In the genomic region with DNA sequence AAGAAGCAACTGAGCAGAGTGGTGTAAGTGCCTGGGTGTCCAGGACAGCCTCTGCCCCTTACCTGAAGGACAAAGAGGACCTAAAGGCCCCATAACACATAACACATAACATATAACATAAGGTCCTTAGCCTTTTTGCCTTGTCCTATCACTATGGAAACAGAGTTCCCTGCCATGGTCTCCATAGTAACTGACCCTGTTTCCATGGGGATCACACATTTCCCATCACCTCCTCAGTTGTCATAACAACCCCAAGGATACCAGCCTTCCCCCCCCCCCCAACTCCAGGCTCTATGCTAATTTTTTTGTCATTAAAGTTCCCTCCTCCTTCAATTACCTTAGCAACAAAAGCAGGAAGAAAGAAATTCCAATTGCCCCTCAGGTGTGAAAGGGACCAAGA, we compare ENCODE assay signal across 15 mouse cellular contexts. TPM values are rescaled to one million over a fixed set of nuclear protein-coding genes. Genes with fewer than 3 reads are reported as not detected.
A peak's percentile ranks its signal among the peaks of the same experiment; 100 is the strongest.
DNase-seq lines count a peak whose midpoint lies in the region; ATAC-seq and TF ChIP-seq lines count a peak whose summit lies in the region.
"Had no signal": no experiment of that assay in that cellular context is flagged by ENCODE, and none has a peak within 500 bp of the region (broad histone marks: within the 10 kb centered on the region; RNA-seq: fewer than 3 reads in every experiment).

No protein-coding gene starts in this region.

- peaks cover 52% of the 10 kb centered on the region for H3K4me1 ChIP-seq in midbrain, embryonic 10.5 days
- H3K4me1 ChIP-seq in midbrain, embryonic 11.5 days (ENCODE audit: control insufficient read depth, insufficient read depth, low read length), result peaks cover 24% of the 10 kb centered on the region
- peaks cover 50% of the 10 kb centered on the region for H3K4me1 ChIP-seq in forebrain, embryonic 15.5 days
- H3K4me1 ChIP-seq in hindbrain, postnatal 0 days (ENCODE audit: insufficient read depth, low read length), result peaks cover 17% of the 10 kb centered on the region
- peaks cover 30% of the 10 kb centered on the region for H3K4me1 ChIP-seq in olfactory bulb, adult 2 months (ENCODE audit: control insufficient read depth, insufficient read depth, low read length)

- H3K27ac ChIP-seq in midbrain, embryonic 10.5 days (replicated peaks), result peak overlapping the region; percentile 73
- no peak overlapping the region for H3K27ac ChIP-seq in midbrain, embryonic 11.5 days (ENCODE audit: low read depth, low read length)
- H3K27ac ChIP-seq in forebrain, embryonic 15.5 days (replicated peaks), result peak overlapping the region; percentile 69
- H3K27ac ChIP-seq in hindbrain, postnatal 0 days, result peak overlapping the region; percentile 58; the same call in 1 of the 2 replicates
- peak overlapping the region; percentile 34; the same call in 1 of the 2 replicates for H3K27ac ChIP-seq in olfactory bulb, adult 2 months (ENCODE audit: insufficient read depth, low read depth, low read length)
- H3K27ac ChIP-seq: gastrocnemius, adult 2 months; heart, adult 2 months had no signal

- no peak for DNase-seq in midbrain, embryonic 10.5 days (ENCODE audit: low spot score)
- DNase-seq in midbrain, embryonic 11.5 days (ENCODE audit: low spot score, missing footprints), result no peak
- peak; percentile 63 for DNase-seq in hindbrain, postnatal 0 days (ENCODE audit: low spot score)
- DNase-seq in ovary, postnatal 36 days (ENCODE audit: low spot score), result no peak
- no peak for DNase-seq in thymus, postnatal 10 days (ENCODE audit: low spot score in 2 of 2)
- DNase-seq: cerebellum, adult 8-10 months; gastrocnemius, adult 2 months; heart, adult 2 months; kidney, postnatal 10 days; liver, postnatal 0 days; lung, postnatal 4 days; right cerebral cortex, adult 18-20 months had no signal

- no peak overlapping the region for H3K9ac ChIP-seq in midbrain, embryonic 11.5 days (ENCODE audit: low read length)
- no peak overlapping the region for H3K9ac ChIP-seq in forebrain, embryonic 15.5 days (replicated peaks)
- no peak overlapping the region for H3K9ac ChIP-seq in hindbrain, postnatal 0 days (replicated peaks; ENCODE audit: low read length)
- H3K9ac ChIP-seq: liver, postnatal 0 days had no signal

- no peaks in the 10 kb centered on the region for H3K9me3 ChIP-seq in midbrain, embryonic 10.5 days (replicated peaks)
- no peaks in the 10 kb centered on the region for H3K9me3 ChIP-seq in midbrain, embryonic 11.5 days (ENCODE audit: control insufficient read depth, low read length)
- H3K9me3 ChIP-seq in forebrain, embryonic 15.5 days, result no peaks in the 10 kb centered on the region
- H3K9me3 ChIP-seq in hindbrain, postnatal 0 days (ENCODE audit: low read length), result no peaks in the 10 kb centered on the region

- no peak overlapping the region for H3K4me2 ChIP-seq in midbrain, embryonic 11.5 days
- H3K4me2 ChIP-seq in forebrain, embryonic 15.5 days (replicated peaks), result no peak overlapping the region
- no peak overlapping the region for H3K4me2 ChIP-seq in hindbrain, postnatal 0 days (ENCODE audit: low read depth, low read length)

- TF ChIP-seq CTCF in hindbrain, postnatal 0 days (IDR thresholded peaks at IDR 0.05; ENCODE audit: low read depth), result no peak
- no peak for TF ChIP-seq CTCF in olfactory bulb, adult 2 months (IDR thresholded peaks at IDR 0.05; ENCODE audit: insufficient read depth, low read depth, low read length)

- H3K36me3 ChIP-seq in midbrain, embryonic 10.5 days, result no peaks in the 10 kb centered on the region
- no peaks in the 10 kb centered on the region for H3K36me3 ChIP-seq in midbrain, embryonic 11.5 days (ENCODE audit: control insufficient read depth, insufficient read depth, low read length)
- H3K36me3 ChIP-seq in forebrain, embryonic 15.5 days, result no peaks in the 10 kb centered on the region
- H3K36me3 ChIP-seq in hindbrain, postnatal 0 days (ENCODE audit: insufficient read depth, low read length), result no peaks in the 10 kb centered on the region

- no peak for ATAC-seq in midbrain, embryonic 11.5 days (ENCODE audit: low FRiP score)
- peak; percentile 39; the same call in 1 of the 2 replicates for ATAC-seq in forebrain, embryonic 15.5 days (replicated peaks)
- ATAC-seq in hindbrain, postnatal 0 days, result peak; percentile 56; the same call in 1 of the 2 replicates
- ATAC-seq: intestine, embryonic 16.5 days; liver, postnatal 0 days had no signal

- peaks cover 31% of the 10 kb centered on the region for H3K27me3 ChIP-seq in midbrain, embryonic 10.5 days (ENCODE audit: low read depth, poor library complexity, severe bottlenecking)
- H3K27me3 ChIP-seq in midbrain, embryonic 11.5 days (ENCODE audit: control insufficient read depth, insufficient read depth, low read length), result peaks cover 9% of the 10 kb centered on the region
- peaks cover 12% of the 10 kb centered on the region; the same call in 1 of the 2 replicates for H3K27me3 ChIP-seq in forebrain, embryonic 15.5 days
- no peaks in the 10 kb centered on the region for H3K27me3 ChIP-seq in hindbrain, postnatal 0 days (ENCODE audit: insufficient read depth, low read length)

- peak overlapping the region; percentile 24; the same call in 1 of the 2 replicates for H3K4me3 ChIP-seq in midbrain, embryonic 10.5 days
- no peak overlapping the region for H3K4me3 ChIP-seq in midbrain, embryonic 11.5 days (ENCODE audit: low read depth, low read length)
- H3K4me3 ChIP-seq in forebrain, embryonic 15.5 days, result no peak overlapping the region
- H3K4me3 ChIP-seq in hindbrain, postnatal 0 days (ENCODE audit: low read length), result no peak overlapping the region
- H3K4me3 ChIP-seq in olfactory bulb, adult 2 months (ENCODE audit: insufficient read depth, low read depth, low read length), result no peak overlapping the region
- H3K4me3 ChIP-seq: gastrocnemius, adult 2 months; heart, adult 2 months had no signal

- no peak for TF ChIP-seq POLR2A in olfactory bulb, adult 2 months (IDR thresholded peaks at IDR 0.05; ENCODE audit: insufficient read depth, low read depth, low read length)

RNA-seq across cellular contexts. Expression of a gene that starts 4.2 kb away (rescaled TPM):
- polyA plus RNA-seq in midbrain, embryonic 10.5 days (2016; fragmentation: Nextera tagmentation; extraction: Ambion mirVana), result 1.3 and 1.4 TPM in 2 replicates
- polyA plus RNA-seq in midbrain, embryonic 11.5 days (2014; fragmentation: Nextera tagmentation; extraction: Ambion mirVana), result 1.1 and 1.6 TPM in 2 replicates
- 2.1 and 2.4 TPM in 2 replicates for polyA plus RNA-seq in forebrain, embryonic 15.5 days (2015; fragmentation: Nextera tagmentation; extraction: Ambion mirVana)
- 9.0 and 11.5 TPM in 2 replicates for total RNA-seq in hindbrain, postnatal 0 days (2014; rRNA removed)
- 1.8 and 1.9 TPM in 2 replicates for polyA plus RNA-seq in hindbrain, postnatal 0 days (2015; fragmentation: Nextera tagmentation; extraction: Ambion mirVana)
- polyA plus RNA-seq in olfactory bulb, adult 2 months (2012; ENCODE audit: insufficient read depth, insufficient read length, low replicate concordance, missing spikeins), result not detected in 2 replicates

RNA-seq across cellular contexts. Expression of a gene that starts 6.5 kb away (rescaled TPM):
- polyA plus RNA-seq in midbrain, embryonic 10.5 days (2016; fragmentation: Nextera tagmentation; extraction: Ambion mirVana), result 176 and 189 TPM in 2 replicates
- 135 and 144 TPM in 2 replicates for polyA plus RNA-seq in midbrain, embryonic 11.5 days (2014; fragmentation: Nextera tagmentation; extraction: Ambion mirVana)
- 120 and 130 TPM in 2 replicates for polyA plus RNA-seq in forebrain, embryonic 15.5 days (2015; fragmentation: Nextera tagmentation; extraction: Ambion mirVana)
- total RNA-seq in hindbrain, postnatal 0 days (2014; rRNA removed), result 15.0 and 17.0 TPM in 2 replicates
- polyA plus RNA-seq in hindbrain, postnatal 0 days (2015; fragmentation: Nextera tagmentation; extraction: Ambion mirVana), result 108 and 113 TPM in 2 replicates
- not detected in 2 replicates for polyA plus RNA-seq in olfactory bulb, adult 2 months (2012; ENCODE audit: insufficient read depth, insufficient read length, low replicate concordance, missing spikeins)

RNA-seq across cellular contexts. Expression of a gene that starts 25.5 kb away (rescaled TPM):
- 36.8 and 45.4 TPM in 2 replicates for polyA plus RNA-seq in midbrain, embryonic 10.5 days (2016; fragmentation: Nextera tagmentation; extraction: Ambion mirVana)
- polyA plus RNA-seq in midbrain, embryonic 11.5 days (2014; fragmentation: Nextera tagmentation; extraction: Ambion mirVana), result 20.7 and 22.8 TPM in 2 replicates
- 29.1 and 32.8 TPM in 2 replicates for polyA plus RNA-seq in forebrain, embryonic 15.5 days (2015; fragmentation: Nextera tagmentation; extraction: Ambion mirVana)
- 23.1 and 30.6 TPM in 2 replicates for total RNA-seq in hindbrain, postnatal 0 days (2014; rRNA removed)
- polyA plus RNA-seq in hindbrain, postnatal 0 days (2015; fragmentation: Nextera tagmentation; extraction: Ambion mirVana), result 18.7 and 19.3 TPM in 2 replicates
- not detected in 2 replicates for polyA plus RNA-seq in olfactory bulb, adult 2 months (2012; ENCODE audit: insufficient read depth, insufficient read length, low replicate concordance, missing spikeins)

Comparison
In these comparisons a context has a peak if more than half of its experiments do, and no peak if none do; other contexts are left out.
1. RNA of a gene that starts 6.5 kb away (polyA plus RNA-seq): 176 to 189 TPM in midbrain, embryonic 10.5 days, 135 to 144 TPM in midbrain, embryonic 11.5 days, 120 to 130 TPM in forebrain, embryonic 15.5 days and 108 to 113 TPM in hindbrain, postnatal 0 days; not detected in olfactory bulb, adult 2 months; every median in the first group is over 100 times any median in the second.
2. RNA of a gene that starts 25.5 kb away (polyA plus RNA-seq): 36.8 to 45.4 TPM in midbrain, embryonic 10.5 days, 29.1 to 32.8 TPM in forebrain, embryonic 15.5 days, 20.7 to 22.8 TPM in midbrain, embryonic 11.5 days and 18.7 to 19.3 TPM in hindbrain, postnatal 0 days; not detected in olfactory bulb, adult 2 months; every median in the first group is over 10 times any median in the second.